Mouse (Mus musculus) forebrain, embryonic 11.5 days (tissue): Measurements from ENCODE around the gene Mapk1ip1l. TPM values are rescaled to one million over a fixed set of nuclear protein-coding genes. Genes with fewer than 3 reads are reported as not detected.

ENCODE experiments used
- ATAC-seq: fragments of 200-750 bp; cut with Nextera tagmentation; replicated peaks from 2 replicates; pipeline ENCODE4 v1.8.0; 2017; ENCODE audit warnings: moderate TSS enrichment; ENCODE audit not compliant: low FRiP score
- DNase-seq: peaks from one replicate; pipeline ENCODE4 v3.0.0-alpha.2; 2017; ENCODE audit warnings: low spot score
- H3K27ac ChIP-seq: fragments of 300-500 bp; sonication (generic); 2 replicates; pipeline ENCODE4 v1.5.1; 2014; ENCODE audit warnings: low read depth, low read length
- H3K27me3 ChIP-seq: fragments of 300-500 bp; sonication (generic); 2 replicates; pipeline ENCODE4 v1.6.1; 2014; ENCODE audit warnings: mild to moderate bottlenecking, low read length, mixed read lengths; ENCODE audit not compliant: control insufficient read depth, insufficient read depth
- H3K36me3 ChIP-seq: fragments of 300-500 bp; sonication (generic); 2 replicates; pipeline ENCODE4 v1.6.1; 2014; ENCODE audit warnings: mild to moderate bottlenecking, low read length, moderate library complexity, mixed read lengths; ENCODE audit not compliant: control insufficient read depth, insufficient read depth
- H3K4me1 ChIP-seq: fragments of 300-500 bp; sonication (generic); replicated peaks from 2 replicates; pipeline ENCODE4 v1.6.1; 2014; ENCODE audit warnings: low read length, mixed read lengths; ENCODE audit not compliant: control insufficient read depth, insufficient read depth
- H3K4me2 ChIP-seq: fragments of 300-500 bp; sonication (generic); 2 replicates; pipeline ENCODE4 v1.6.1; 2014; ENCODE audit warnings: low read depth, mild to moderate bottlenecking, low read length, moderate library complexity, mixed read lengths; ENCODE audit not compliant: severe bottlenecking
- H3K4me3 ChIP-seq: fragments of 300-500 bp; sonication (generic); 2 replicates; pipeline ENCODE4 v1.5.1; 2014; ENCODE audit warnings: low read depth, low read length
- H3K9ac ChIP-seq: fragments of 300-500 bp; sonication (generic); 2 replicates; pipeline ENCODE4 v1.6.1; 2014; ENCODE audit warnings: low read length
- H3K9me3 ChIP-seq: fragments of 300-500 bp; sonication (generic); 2 replicates; pipeline ENCODE4 v1.6.1; 2016; ENCODE audit warnings: low read length, mixed read lengths; ENCODE audit not compliant: control insufficient read depth
- WGBS: fragments of 180-500 bp; shearing (Covaris S2); extraction: QIAGEN DNeasy Blood & Tissue Kit; methylation state at CpG from one replicate; pipeline ENCODE4 v1.1.7; 2014; 5-methylcytosine and 5-hydroxymethylcytosine counted together
- polyA plus RNA-seq: library from polyadenylated mRNA; unstranded; fragments of >200 nt; fragmentation: Nextera tagmentation; extraction: Ambion mirVana; gene quantifications from 2 replicates; pipeline ENCODE4 v1.2.1, GENCODE M21; 2014

The Mapk1ip1l gene
- polyA plus RNA-seq, 1 experiment from 2014 or later, result 122 TPM

DNA sequence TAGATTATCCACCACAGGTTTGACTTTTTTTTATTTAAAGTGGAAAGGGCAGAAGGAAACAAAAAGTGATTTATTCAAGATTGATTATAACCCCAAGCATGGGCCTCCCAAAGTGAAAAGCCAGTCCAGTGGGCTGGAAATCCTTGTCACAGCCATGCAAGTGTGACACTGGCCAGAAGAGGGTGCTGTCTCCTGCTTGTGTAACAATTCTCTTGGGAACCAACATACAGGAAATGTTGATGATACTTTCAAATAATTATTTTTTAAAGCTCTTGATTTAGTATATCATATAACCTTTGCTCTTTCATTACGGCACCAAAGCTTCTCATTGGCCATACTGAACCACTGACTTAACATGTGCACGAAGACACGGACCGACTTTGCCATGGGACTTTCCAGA is 36.8 kb downstream of the Mapk1ip1l start:
- ATAC-seq (no peak), DNase-seq (peak; percentile 69)
- H3K36me3 ChIP-seq, result no peaks in the 10 kb centered on the region
- no peak overlapping the region for H3K4me2 ChIP-seq
- H3K4me3 ChIP-seq, result no peak overlapping the region
- WGBS, result 80% methylated on average over 4 of the region's 4 CpGs
- no peak overlapping the region for H3K27ac ChIP-seq
- H3K9me3 ChIP-seq, result no peaks in the 10 kb centered on the region
- H3K27me3 ChIP-seq, result no peaks in the 10 kb centered on the region
- H3K4me1 ChIP-seq, result no peaks in the 10 kb centered on the region
- H3K9ac ChIP-seq, result no peak overlapping the region

DNA sequence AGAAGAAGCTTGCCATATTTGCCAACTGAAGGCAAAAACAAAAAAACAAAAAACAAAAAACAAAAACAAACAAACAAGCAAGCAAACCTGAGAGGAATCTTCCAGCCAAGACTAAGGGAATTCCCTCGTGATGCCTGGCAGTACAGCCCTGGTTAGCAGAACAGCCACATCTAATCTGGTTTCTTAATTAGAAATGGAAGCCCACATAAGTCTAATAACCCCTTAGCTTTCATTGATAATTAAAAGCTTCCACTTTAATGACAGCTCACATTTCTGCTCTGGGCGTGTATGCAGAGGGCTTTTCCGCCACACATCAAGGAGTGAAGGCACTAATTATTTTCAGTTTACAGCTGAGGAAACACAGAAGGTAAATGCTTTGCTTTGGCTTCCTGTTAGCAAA is 37.2 kb downstream of the Mapk1ip1l start:
- Histone ChIP-seq H3K27me3 (no peaks in the 10 kb centered on the region), H3K4me3 (no peak overlapping the region), H3K27ac (no peak overlapping the region), H3K9ac (no peak overlapping the region), H3K9me3 (no peaks in the 10 kb centered on the region), H3K4me1 (no peaks in the 10 kb centered on the region), H3K4me2 (no peak overlapping the region), H3K36me3 (no peaks in the 10 kb centered on the region)
- ATAC-seq (no peak), DNase-seq (no peak)
- 75% methylated on average over 3 of the region's 3 CpGs for WGBS

DNA sequence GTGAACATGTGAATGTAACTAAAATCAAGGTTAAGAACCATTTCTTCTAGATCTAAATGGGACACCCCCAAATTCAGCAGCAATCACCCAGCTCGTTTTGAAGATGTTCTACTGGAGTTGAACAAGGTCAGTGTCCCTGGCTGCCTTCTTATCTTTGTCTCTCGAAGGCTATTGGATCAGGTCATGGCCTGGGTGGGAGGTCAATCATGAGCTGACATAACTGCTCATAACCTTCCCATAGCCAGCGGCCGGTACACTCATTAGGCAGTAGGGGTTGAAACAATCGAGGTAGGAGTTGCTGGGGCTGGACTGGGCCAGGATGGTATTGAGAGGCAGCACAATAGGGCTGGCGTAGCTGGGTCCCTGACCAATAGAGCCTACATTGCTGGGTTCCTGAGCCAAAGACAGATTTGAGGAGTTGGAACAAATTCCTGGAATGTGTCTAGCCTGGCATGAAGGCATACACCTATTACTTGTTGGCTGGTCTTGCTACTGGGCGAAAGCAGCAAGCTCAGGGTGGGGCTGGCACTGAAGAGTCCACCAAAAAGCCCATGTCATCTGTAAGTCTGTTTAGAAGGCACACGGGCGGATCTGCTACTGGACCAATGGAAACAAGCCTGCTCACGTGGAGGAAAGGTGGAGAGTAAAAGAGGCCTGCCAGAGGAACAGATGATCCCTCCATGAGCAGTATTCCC is 42.3 kb downstream of the Mapk1ip1l start:
- WGBS, result 88% methylated on average over 10 of the region's 10 CpGs

DNA sequence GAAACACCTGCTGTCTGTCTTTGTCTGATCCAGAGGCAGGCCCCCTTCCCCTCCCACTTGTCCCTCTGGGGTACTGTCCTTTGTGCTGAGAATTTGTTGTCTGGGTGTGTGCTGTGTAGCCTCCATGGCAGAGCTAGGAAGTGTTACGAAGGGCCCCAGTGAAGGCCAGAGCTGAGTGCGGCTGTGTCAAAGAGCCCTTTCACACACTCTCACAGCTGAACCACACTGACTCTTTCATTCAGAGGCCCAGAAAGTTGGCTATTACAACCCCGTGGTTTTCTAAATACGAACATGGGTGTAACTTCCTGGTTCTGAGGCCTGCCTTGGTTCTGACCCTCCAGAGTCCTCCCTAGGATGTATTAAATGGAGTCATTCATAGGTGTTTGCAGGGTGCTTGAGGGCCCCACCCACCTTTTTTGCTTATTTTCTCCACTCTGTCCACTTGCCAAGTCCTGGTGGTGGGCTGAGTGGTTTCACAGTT is 43.8 kb downstream of the Mapk1ip1l start:
- Histone ChIP-seq H3K9me3 (no peaks in the 10 kb centered on the region), H3K4me1 (no peaks in the 10 kb centered on the region), H3K9ac (no peak overlapping the region), H3K27me3 (no peaks in the 10 kb centered on the region), H3K4me2 (no peak overlapping the region), H3K4me3 (no peak overlapping the region), H3K36me3 (no peaks in the 10 kb centered on the region), H3K27ac (no peak overlapping the region)
- no peak for ATAC-seq
- no peak for DNase-seq
- 58% methylated on average over 4 of the region's 4 CpGs for WGBS

More for the DNA sequence above, 42.3 kb downstream of the Mapk1ip1l start:
- no peak overlapping the region for H3K4me2 ChIP-seq
- H3K4me3 ChIP-seq, result no peak overlapping the region
- no peaks in the 10 kb centered on the region for H3K4me1 ChIP-seq
- H3K27ac ChIP-seq, result no peak overlapping the region
- no peak overlapping the region for H3K9ac ChIP-seq
- no peaks in the 10 kb centered on the region for H3K9me3 ChIP-seq
- H3K27me3 ChIP-seq, result no peaks in the 10 kb centered on the region
- ATAC-seq (no peak), DNase-seq (no peak)
- no peaks in the 10 kb centered on the region for H3K36me3 ChIP-seq

DNA sequence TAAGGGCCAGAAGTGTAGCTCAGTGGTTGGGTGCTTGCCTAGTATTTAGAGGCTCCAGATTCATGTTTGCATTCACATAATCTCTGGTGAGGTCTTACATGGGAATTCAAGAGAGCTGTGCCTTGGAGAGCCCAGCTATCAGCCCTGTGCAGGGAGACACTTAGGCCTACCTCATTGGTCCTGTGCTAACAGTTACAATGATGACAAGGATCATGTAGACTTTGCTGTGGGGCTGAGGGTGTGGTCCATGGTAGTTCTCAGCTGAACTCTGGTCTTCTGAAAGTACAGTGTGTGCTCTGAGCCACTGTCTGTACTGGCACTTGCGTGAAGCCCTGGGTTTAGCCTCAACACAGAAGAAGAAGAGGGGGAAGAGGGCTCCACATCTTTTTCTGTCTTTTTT is 48.6 kb downstream of the Mapk1ip1l start:
- no peak overlapping the region for H3K27ac ChIP-seq
- WGBS, result 95% methylated on average over 1 of the region's 1 CpGs

DNA sequence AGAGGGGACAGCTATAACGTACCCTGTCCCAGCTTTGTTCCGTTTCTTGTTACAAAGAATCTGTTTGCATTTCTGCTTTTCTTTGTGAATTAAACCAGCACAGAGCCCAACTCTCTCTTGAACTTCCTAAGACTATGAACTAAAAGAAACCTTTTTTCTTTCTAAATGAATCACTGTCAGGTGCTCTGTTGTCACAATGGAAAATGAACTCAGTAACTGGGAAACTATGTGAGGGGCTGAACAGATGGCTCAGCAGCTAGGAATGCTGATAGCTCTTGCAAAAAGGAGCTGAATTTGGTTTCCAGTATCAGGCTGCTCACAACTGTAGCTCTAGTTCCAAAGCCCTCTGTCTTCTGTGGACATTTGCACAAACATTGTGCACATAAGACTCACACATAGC is 52.9 kb downstream of the Mapk1ip1l start:
- 91% methylated on average over 2 of the region's 2 CpGs for WGBS
- Histone ChIP-seq H3K4me1 (no peaks in the 10 kb centered on the region), H3K9me3 (no peaks in the 10 kb centered on the region), H3K4me2 (no peak overlapping the region), H3K9ac (no peak overlapping the region), H3K36me3 (no peaks in the 10 kb centered on the region), H3K27me3 (no peaks in the 10 kb centered on the region), H3K27ac (no peak overlapping the region), H3K4me3 (no peak overlapping the region)
- DNase-seq (no peak), ATAC-seq (no peak)

More for the DNA sequence above, 48.6 kb downstream of the Mapk1ip1l start:
- no peak overlapping the region for H3K9ac ChIP-seq
- H3K27me3 ChIP-seq, result no peaks in the 10 kb centered on the region
- H3K4me1 ChIP-seq, result no peaks in the 10 kb centered on the region
- no peak for DNase-seq
- ATAC-seq, result no peak
- no peak overlapping the region for H3K4me3 ChIP-seq
- H3K4me2 ChIP-seq, result no peak overlapping the region
- no peaks in the 10 kb centered on the region for H3K36me3 ChIP-seq
- H3K9me3 ChIP-seq, result no peaks in the 10 kb centered on the region

DNA sequence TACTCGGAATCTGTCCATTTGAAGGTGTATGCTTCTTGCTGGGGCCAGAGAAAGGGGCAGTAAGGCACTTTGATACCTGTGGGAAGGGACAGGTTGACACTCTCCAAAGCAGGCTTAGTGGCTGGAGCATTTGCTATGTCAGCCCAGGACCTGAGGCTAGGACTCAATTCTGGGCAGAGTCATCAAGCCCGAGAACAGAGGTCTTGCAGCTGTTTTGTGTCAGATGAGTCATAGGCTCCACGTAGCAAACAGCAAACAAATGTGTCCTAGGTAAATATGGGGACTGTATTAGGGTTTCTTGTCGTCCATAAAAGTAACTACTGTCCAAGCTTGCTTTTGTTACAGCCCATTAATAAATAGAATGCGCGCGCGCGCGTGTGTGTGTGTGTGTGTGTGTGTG is 54.2 kb downstream of the Mapk1ip1l start:
- H3K9me3 ChIP-seq, result no peaks in the 10 kb centered on the region
- no peak overlapping the region for H3K4me3 ChIP-seq
- no peaks in the 10 kb centered on the region for H3K36me3 ChIP-seq
- no peak for DNase-seq
- H3K27me3 ChIP-seq, result no peaks in the 10 kb centered on the region
- 92% methylated on average over 10 of the region's 10 CpGs for WGBS
- no peak overlapping the region for H3K27ac ChIP-seq
- H3K4me1 ChIP-seq, result no peaks in the 10 kb centered on the region
- H3K4me2 ChIP-seq, result no peak overlapping the region
- ATAC-seq, result no peak
- no peak overlapping the region for H3K9ac ChIP-seq

DNA sequence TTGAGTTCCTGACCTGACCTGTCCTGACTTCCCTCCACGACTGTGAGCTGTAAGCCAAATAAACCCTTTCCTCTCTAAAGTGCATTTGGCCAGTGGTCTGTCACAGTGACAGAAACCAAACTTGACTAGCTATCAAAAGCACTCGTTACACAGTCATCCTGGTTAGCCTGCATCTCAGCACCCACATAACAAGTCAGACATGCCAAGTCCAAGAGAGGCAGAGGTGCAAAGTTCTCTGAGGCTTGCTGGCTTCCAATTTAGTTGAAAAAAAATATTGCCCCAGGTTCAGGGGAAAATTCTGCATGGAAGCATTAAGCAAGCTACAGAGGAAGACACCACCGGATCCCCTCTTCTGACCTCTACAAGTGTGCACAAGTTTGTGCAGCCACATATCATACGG is 55.2 kb downstream of the Mapk1ip1l start:
- no peaks in the 10 kb centered on the region for H3K4me1 ChIP-seq
- H3K27ac ChIP-seq, result no peak overlapping the region
- WGBS, result 92% methylated on average over 4 of the region's 4 CpGs
- no peaks in the 10 kb centered on the region for H3K9me3 ChIP-seq
- DNase-seq (no peak), ATAC-seq (no peak)
- H3K4me3 ChIP-seq, result no peak overlapping the region
- no peak overlapping the region for H3K4me2 ChIP-seq
- no peak overlapping the region for H3K9ac ChIP-seq
- H3K36me3 ChIP-seq, result no peaks in the 10 kb centered on the region
- no peaks in the 10 kb centered on the region for H3K27me3 ChIP-seq

DNA sequence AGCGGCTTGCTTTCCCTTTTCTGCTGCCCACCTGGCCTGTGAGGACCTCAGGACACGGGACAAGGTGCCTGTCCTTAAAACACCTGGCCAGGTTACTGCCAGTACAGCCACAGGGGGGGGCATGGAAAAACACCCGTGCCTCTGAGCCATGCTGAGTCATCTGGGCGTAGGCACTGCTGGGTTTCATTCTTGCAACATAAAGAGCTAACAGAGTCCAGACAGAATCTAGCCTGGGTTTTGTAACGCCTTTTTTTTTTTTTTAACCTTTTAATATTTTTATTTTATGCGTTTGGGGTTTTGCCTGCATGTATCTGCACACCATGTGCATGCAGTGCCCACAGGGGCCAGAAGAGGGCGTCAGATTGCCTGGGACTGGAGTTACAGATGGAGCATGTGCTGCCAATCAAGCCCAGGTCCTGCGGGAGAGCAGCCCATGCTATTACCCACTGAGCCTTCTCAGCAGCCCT is 56.1 kb downstream of the Mapk1ip1l start:
- Histone ChIP-seq H3K4me3 (no peak overlapping the region), H3K4me1 (no peaks in the 10 kb centered on the region), H3K9me3 (no peaks in the 10 kb centered on the region), H3K4me2 (no peak overlapping the region), H3K27ac (no peak overlapping the region), H3K9ac (no peak overlapping the region), H3K27me3 (no peaks in the 10 kb centered on the region), H3K36me3 (no peaks in the 10 kb centered on the region)
- 72% methylated on average over 8 of the region's 8 CpGs for WGBS
- DNase-seq, result no peak
- no peak for ATAC-seq
